Mouse (Mus musculus) megakaryocyte, embryonic 14.5 days (primary cell): ENCODE data around the gene Olfr1284.
"Not testable (repeated sequence)": the region's sequence is repeated elsewhere in the genome, so short reads cannot be mapped to it uniquely, and the experiment has no call there.

ENCODE experiments used
- FLI1 ChIP-seq: IDR thresholded peaks from 2 replicates; pipeline ENCODE4 v1.6.1; 2012; ENCODE audit warnings: low read length, inconsistent platforms, mixed read lengths
- GATA1 ChIP-seq: IDR thresholded peaks from 3 replicates; pipeline ENCODE4 v1.6.1; 2012; ENCODE audit warnings: mixed read lengths, low read length, inconsistent platforms, borderline replicate concordance

- TF ChIP-seq FLI1, GATA1: not testable (repeated sequence)
These were observed 41.6 kb upstream of the Olfr1284 start for GRCm38 (mm10) chr2:111333721-111334120.
